Mouse (Mus musculus) limb, embryonic 11.5 days (tissue): ENCODE data around the gene Krt4. TPM values are rescaled to one million over a fixed set of nuclear protein-coding genes. Genes with fewer than 3 reads are reported as not detected.

Source experiments
- ATAC-seq: fragments of 200-750 bp; cut with Nextera tagmentation; 2 replicates; pipeline ENCODE4 v1.8.0; 2017; ENCODE audit warnings: low read depth; ENCODE audit not compliant: insufficient number of reproducible peaks, low FRiP score, low TSS enrichment
- DNase-seq: peaks from one replicate; pipeline ENCODE4 v3.0.0-alpha.2; 2015; ENCODE audit warnings: low spot score
- H3K27ac ChIP-seq: fragments of 300-500 bp; sonication (generic); replicated peaks from 2 replicates; pipeline ENCODE4 v1.5.1; 2014; ENCODE audit warnings: low read depth, mild to moderate bottlenecking, low read length
- H3K27me3 ChIP-seq: fragments of 300-500 bp; sonication (generic); 2 replicates; pipeline ENCODE4 v1.6.1; 2014; ENCODE audit warnings: mild to moderate bottlenecking, low read length, mixed read lengths; ENCODE audit not compliant: control insufficient read depth, insufficient read depth
- H3K36me3 ChIP-seq: fragments of 300-500 bp; sonication (generic); 2 replicates; pipeline ENCODE4 v1.6.1; 2014; ENCODE audit warnings: mild to moderate bottlenecking, low read length, moderate library complexity, mixed read lengths; ENCODE audit not compliant: control insufficient read depth, insufficient read depth
- H3K4me1 ChIP-seq: fragments of 300-500 bp; sonication (generic); 2 replicates; pipeline ENCODE4 v1.6.1; 2014; ENCODE audit warnings: low read length, mixed read lengths; ENCODE audit not compliant: control insufficient read depth, insufficient read depth
- H3K4me2 ChIP-seq: fragments of 300-500 bp; sonication (generic); 2 replicates; pipeline ENCODE4 v1.6.1; 2014; ENCODE audit warnings: low read depth, mild to moderate bottlenecking, moderate library complexity; ENCODE audit not compliant: severe bottlenecking
- H3K4me3 ChIP-seq: fragments of 300-500 bp; sonication (generic); 2 replicates; pipeline ENCODE4 v1.5.1; 2014; ENCODE audit warnings: low read depth, low read length
- H3K9ac ChIP-seq: fragments of 300-500 bp; sonication (generic); 2 replicates; pipeline ENCODE4 v1.6.1; 2014; ENCODE audit warnings: mild to moderate bottlenecking, low read length
- H3K9me3 ChIP-seq: fragments of 300-500 bp; sonication (generic); 2 replicates; pipeline ENCODE4 v1.6.1; 2016; ENCODE audit warnings: low read length; ENCODE audit not compliant: control insufficient read depth
- WGBS: fragments of 180-500 bp; shearing (Covaris S2); extraction: QIAGEN DNeasy Blood & Tissue Kit; methylation state at CpG from one replicate; pipeline ENCODE4 v1.1.7; 2014; 5-methylcytosine and 5-hydroxymethylcytosine counted together
- polyA plus RNA-seq: library from polyadenylated mRNA; unstranded; fragments of >200 nt; fragmentation: Nextera tagmentation; extraction: Ambion mirVana; gene quantifications from 2 replicates; pipeline ENCODE4 v1.2.1, GENCODE M21; 2014

The Krt4 gene
- polyA plus RNA-seq, 1 experiment from 2014 or later, result not detected

DNA sequence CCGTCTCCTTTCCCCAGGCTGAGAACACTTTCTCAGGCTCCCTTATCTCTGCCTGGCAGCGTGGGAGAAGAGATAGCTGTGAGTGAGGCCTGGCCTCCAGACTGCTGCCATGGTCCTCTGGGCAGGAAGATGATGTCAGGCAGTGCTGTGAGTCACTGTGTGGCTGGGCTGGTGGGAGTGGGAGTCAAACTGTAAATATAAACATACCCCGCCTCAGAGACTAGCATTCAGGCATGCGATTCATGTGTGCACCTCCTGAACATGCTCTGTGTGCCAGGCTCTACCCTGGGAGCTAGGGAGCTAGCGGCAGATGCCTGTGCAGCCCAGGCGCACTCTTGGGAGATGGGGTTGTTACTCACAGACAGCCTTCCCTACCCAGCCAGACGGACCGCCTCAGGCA lies 17.4 kb upstream of the Krt4 start:
- no peaks in the 10 kb centered on the region for H3K4me1 ChIP-seq
- no peak for DNase-seq

GRCm38 (mm10) chr15:101940274-101940829 lies 15.8 kb upstream of the Krt4 start, which contains the start of gene Krt79:
Krt79 (minus strand) TSS chr15:101940324.
- Histone ChIP-seq H3K9me3 (no peaks in the 10 kb centered on the region), H3K4me3 (no peak within 1 kb of the TSS), H3K4me1 (no peaks in the 10 kb centered on the region), H3K36me3 (no peaks in the 10 kb centered on the region), H3K27me3 (no peaks in the 10 kb centered on the region), H3K9ac (no peak within 1 kb of the TSS), H3K27ac (no peak within 1 kb of the TSS), H3K4me2 (no peak within 1 kb of the TSS)
- 66% methylated on average over 6 of the region's 6 CpGs for WGBS
- DNase-seq, result no peak
- no peak for ATAC-seq

More for the DNA sequence above, 17.4 kb upstream of the Krt4 start:
- H3K9me3 ChIP-seq, result no peaks in the 10 kb centered on the region
- H3K36me3 ChIP-seq, result no peaks in the 10 kb centered on the region
- H3K27me3 ChIP-seq, result no peaks in the 10 kb centered on the region
- 62% methylated on average over 8 of the region's 8 CpGs for WGBS
- no peak overlapping the region for H3K4me3 ChIP-seq
- H3K9ac ChIP-seq, result no peak overlapping the region
- H3K27ac ChIP-seq, result no peak overlapping the region
- ATAC-seq, result no peak
- H3K4me2 ChIP-seq, result no peak overlapping the region

GRCm38 (mm10) chr15:101938600-101939308 lies 14.2 kb upstream of the Krt4 start:
- ATAC-seq (no peak), DNase-seq (no peak)
- no peaks in the 10 kb centered on the region for H3K36me3 ChIP-seq
- H3K4me1 ChIP-seq, result no peaks in the 10 kb centered on the region
- no peaks in the 10 kb centered on the region for H3K9me3 ChIP-seq
- no peak overlapping the region for H3K9ac ChIP-seq
- H3K27me3 ChIP-seq, result no peaks in the 10 kb centered on the region
- H3K27ac ChIP-seq, result no peak overlapping the region
- no peak overlapping the region for H3K4me3 ChIP-seq
- no peak overlapping the region for H3K4me2 ChIP-seq
- 86% methylated on average over 9 of the region's 9 CpGs for WGBS

DNA sequence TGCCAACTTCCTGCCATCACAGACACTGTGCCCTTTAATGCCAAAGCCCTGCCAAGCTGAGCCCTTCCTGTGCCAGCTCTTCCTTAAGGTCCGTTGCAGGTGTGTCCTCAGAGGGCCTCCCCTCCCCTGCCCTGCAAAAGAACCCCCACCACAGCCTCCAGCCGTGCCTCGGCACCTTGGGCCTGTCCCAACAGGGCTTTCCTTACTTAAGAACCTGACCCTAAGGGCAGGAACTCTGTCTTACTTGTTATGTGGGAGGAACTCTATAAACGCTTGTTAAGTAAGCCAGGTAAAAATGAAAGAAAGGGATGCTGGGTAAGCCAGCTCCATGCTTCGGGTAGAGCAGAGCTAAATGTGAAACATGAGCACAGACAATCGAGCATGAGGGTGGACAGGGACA lies 8.5 kb upstream of the Krt4 start:
- Histone ChIP-seq H3K4me3 (no peak overlapping the region), H3K4me1 (peaks cover 4% of the 10 kb centered on the region; the same call in 1 of the 2 replicates), H3K4me2 (no peak overlapping the region), H3K27ac (no peak overlapping the region), H3K36me3 (no peaks in the 10 kb centered on the region), H3K27me3 (0 out of 2 replicates have a peak, but pooled peaks cover 7% of the 10 kb centered on the region), H3K9me3 (no peaks in the 10 kb centered on the region), H3K9ac (no peak overlapping the region)
- no peak for ATAC-seq
- 73% methylated on average over 6 of the region's 6 CpGs for WGBS
- DNase-seq, result no peak

- peak overlapping the region; percentile 27; the same call in 1 of the 2 replicates for H3K9ac ChIP-seq
- no peak for ATAC-seq
Measured at GRCm38 (mm10) chr15:101929666-101930065, 5.1 kb upstream of the Krt4 start.

GRCm38 (mm10) chr15:101929087-101929486 lies 4.6 kb upstream of the Krt4 start:
- no peak overlapping the region for H3K4me3 ChIP-seq
- no peak overlapping the region for H3K9ac ChIP-seq
- no peak overlapping the region; the same call in 1 of the 2 replicates for H3K4me2 ChIP-seq
- peaks cover 4% of the 10 kb centered on the region; the same call in 1 of the 2 replicates for H3K4me1 ChIP-seq
- ATAC-seq, result no peak
- no peak overlapping the region for H3K27ac ChIP-seq
- DNase-seq, result peak; percentile 40
- no peaks in the 10 kb centered on the region for H3K36me3 ChIP-seq
- H3K27me3 ChIP-seq, result 0 out of 2 replicates have a peak, but pooled peaks cover 7% of the 10 kb centered on the region
- no peaks in the 10 kb centered on the region for H3K9me3 ChIP-seq
- WGBS, result 7% methylated on average over 9 of the region's 9 CpGs

More at GRCm38 (mm10) chr15:101929666-101930065, 5.1 kb upstream of the Krt4 start:
- 3% methylated on average over 17 of the region's 17 CpGs for WGBS
- H3K27ac ChIP-seq, result no peak overlapping the region
- peak overlapping the region; percentile 9; the same call in 1 of the 2 replicates for H3K4me3 ChIP-seq
- no peaks in the 10 kb centered on the region for H3K9me3 ChIP-seq
- no peaks in the 10 kb centered on the region for H3K36me3 ChIP-seq
- H3K27me3 ChIP-seq, result 0 out of 2 replicates have a peak, but pooled peaks cover 7% of the 10 kb centered on the region
- peaks cover 4% of the 10 kb centered on the region; the same call in 1 of the 2 replicates for H3K4me1 ChIP-seq
- peak; percentile 64 for DNase-seq
- H3K4me2 ChIP-seq, result peak overlapping the region; percentile 46

GRCm38 (mm10) chr15:101927340-101928080 lies 3.0 kb upstream of the Krt4 start:
- H3K4me3 ChIP-seq, result no peak overlapping the region
- H3K4me2 ChIP-seq, result no peak overlapping the region
- H3K9me3 ChIP-seq, result no peaks in the 10 kb centered on the region
- H3K27ac ChIP-seq, result no peak overlapping the region
- no peak overlapping the region for H3K9ac ChIP-seq
- 73% methylated on average over 12 of the region's 12 CpGs for WGBS
- H3K36me3 ChIP-seq, result no peaks in the 10 kb centered on the region
- H3K27me3 ChIP-seq, result 0 out of 2 replicates have a peak, but pooled peaks cover 7% of the 10 kb centered on the region
- DNase-seq (no peak), ATAC-seq (no peak)
- H3K4me1 ChIP-seq, result peaks cover 4% of the 10 kb centered on the region; the same call in 1 of the 2 replicates

DNA sequence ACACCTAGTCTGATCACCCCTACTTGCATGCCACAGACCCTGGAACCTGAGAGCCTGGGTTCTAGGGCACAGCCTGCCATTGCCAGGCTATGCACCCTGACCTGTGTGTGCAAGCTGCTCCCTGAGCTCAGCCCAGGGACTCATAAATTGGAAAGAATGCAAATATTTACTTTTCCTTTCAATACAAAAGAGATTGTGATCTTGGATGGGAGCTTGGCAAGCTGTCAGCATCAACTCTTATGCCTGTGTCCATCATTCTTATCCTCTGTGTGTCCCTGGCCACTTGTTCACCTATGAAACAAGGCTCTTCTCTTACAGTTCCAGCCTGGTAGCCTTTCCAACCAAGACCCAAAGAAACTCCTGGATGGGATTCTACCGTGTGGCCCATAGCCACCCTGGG lies 506 bp upstream of the Krt4 start:
- Histone ChIP-seq H3K4me1 (peaks cover 4% of the 10 kb centered on the region; the same call in 1 of the 2 replicates), H3K9me3 (no peaks in the 10 kb centered on the region), H3K27ac (no peak overlapping the region), H3K27me3 (0 out of 2 replicates have a peak, but pooled peaks cover 2% of the 10 kb centered on the region), H3K4me3 (no peak overlapping the region), H3K36me3 (no peaks in the 10 kb centered on the region), H3K9ac (no peak overlapping the region), H3K4me2 (no peak overlapping the region)
- WGBS, result 73% methylated on average over 1 of the region's 1 CpGs
- DNase-seq (no peak), ATAC-seq (no peak)
